In genomic region chr15:6463361-6463923, GRCm38 (mm10) we compare ENCODE assay signal across 37 mouse cellular contexts. TPM values are rescaled to one million over a fixed set of nuclear protein-coding genes. Genes with fewer than 3 reads are reported as not detected.
"Had no signal": no experiment of that assay in that cellular context is flagged by ENCODE, and none has a peak within 500 bp of the region (broad histone marks: within the 10 kb centered on the region; RNA-seq: fewer than 3 reads in every experiment).

No protein-coding gene starts in this region.

- DNase-seq: gastrocnemius, adult 2 months; gastrocnemius, postnatal 10 days; gastrocnemius, postnatal 25 days; heart, adult 18-20 months; heart, postnatal 10 days; heart, postnatal 4 days; kidney, adult 18-20 months; kidney, adult 9 months; kidney, postnatal 10 days; kidney, postnatal 25 days; kidney, postnatal 4 days had no signal

- H3K9me3 ChIP-seq: heart, embryonic 10.5 days; heart, embryonic 12.5 days; hindbrain, embryonic 10.5 days; hindbrain, embryonic 12.5 days; intestine, embryonic 15.5 days; kidney, embryonic 15.5 days; limb, embryonic 12.5 days; liver, embryonic 12.5 days had no signal

- H3K27ac ChIP-seq: gastrocnemius, adult 2 months; heart, embryonic 10.5 days; hindbrain, embryonic 10.5 days; hindbrain, embryonic 12.5 days; hindbrain, embryonic 14.5 days; intestine, embryonic 15.5 days; kidney, embryonic 15.5 days; layer of hippocampus, adult 2 months; left cerebral cortex, adult 2 months; limb, embryonic 12.5 days; liver, embryonic 12.5 days; liver, embryonic 14.5 days had no signal

- H3K4me1 ChIP-seq: heart, embryonic 10.5 days; heart, embryonic 12.5 days; hindbrain, embryonic 10.5 days; hindbrain, embryonic 12.5 days; intestine, embryonic 15.5 days; kidney, embryonic 15.5 days; liver, embryonic 12.5 days had no signal

- H3K9ac ChIP-seq: heart, embryonic 12.5 days; hindbrain, embryonic 12.5 days; hindbrain, embryonic 14.5 days; intestine, embryonic 15.5 days; kidney, embryonic 15.5 days; limb, embryonic 12.5 days; liver, embryonic 12.5 days; liver, embryonic 14.5 days had no signal

- H3K36me3 ChIP-seq: heart, embryonic 10.5 days; heart, embryonic 12.5 days; hindbrain, embryonic 10.5 days; hindbrain, embryonic 12.5 days; intestine, embryonic 15.5 days; kidney, embryonic 15.5 days; limb, embryonic 12.5 days; liver, embryonic 12.5 days had no signal

- ATAC-seq: hindbrain, embryonic 16.5 days; inflammation-experienced regulatory T-cells, adult 6 months; intestine, embryonic 15.5 days; intestine, postnatal 0 days; liver, embryonic 12.5 days had no signal

- H3K27me3 ChIP-seq: heart, embryonic 12.5 days; hindbrain, embryonic 12.5 days; intestine, embryonic 15.5 days; kidney, embryonic 15.5 days; limb, embryonic 12.5 days; liver, embryonic 12.5 days had no signal

- H3K4me3 ChIP-seq: gastrocnemius, adult 2 months; heart, embryonic 10.5 days; heart, embryonic 12.5 days; hindbrain, embryonic 10.5 days; hindbrain, embryonic 12.5 days; intestine, embryonic 15.5 days; kidney, embryonic 15.5 days; layer of hippocampus, adult 2 months; left cerebral cortex, adult 2 months; limb, embryonic 12.5 days; liver, embryonic 12.5 days had no signal

- H3K4me2 ChIP-seq: heart, embryonic 12.5 days; hindbrain, embryonic 12.5 days; hindbrain, embryonic 14.5 days; intestine, embryonic 15.5 days; kidney, embryonic 15.5 days; limb, embryonic 12.5 days; liver, embryonic 12.5 days had no signal

RNA-seq across cellular contexts. Expression of gene C9, which starts 18.3 kb away (rescaled TPM):
- total RNA-seq: gastrocnemius, adult 2 months; gastrocnemius, postnatal 10 days; gastrocnemius, postnatal 25 days; gastrocnemius, postnatal 4 days; granulocyte monocyte progenitor cell, adult 5-6 weeks; heart, adult 18-20 months; heart, adult 8-10 months; heart, postnatal 10 days; heart, postnatal 25 days; heart, postnatal 4 days; layer of hippocampus, adult 2 months; layer of hippocampus, postnatal 10 days; layer of hippocampus, postnatal 25 days; left cerebral cortex, adult 2 months; left cerebral cortex, postnatal 14 days; left cerebral cortex, postnatal 36 days had no signal
- polyA plus RNA-seq: frontal cortex, adult 2 months; heart, embryonic 10.5 days; heart, embryonic 12.5 days; heart, embryonic 14.5 days; heart, embryonic 16.5 days; hindbrain, embryonic 10.5 days; hindbrain, embryonic 12.5 days; hindbrain, embryonic 14.5 days; hindbrain, embryonic 16.5 days; inflammation-experienced regulatory T-cells, adult 6 months; limb, embryonic 12.5 days had no signal
